Mouse (Mus musculus): Measurements from ENCODE around the gene Nom1. TPM values are rescaled to one million over a fixed set of nuclear protein-coding genes. Genes with fewer than 3 reads are reported as not detected.

Nom1 gene
- total and polyA plus RNA-seq, 3 experiments: 41.4 to 67.3 TPM; not detected in 1

DNA sequence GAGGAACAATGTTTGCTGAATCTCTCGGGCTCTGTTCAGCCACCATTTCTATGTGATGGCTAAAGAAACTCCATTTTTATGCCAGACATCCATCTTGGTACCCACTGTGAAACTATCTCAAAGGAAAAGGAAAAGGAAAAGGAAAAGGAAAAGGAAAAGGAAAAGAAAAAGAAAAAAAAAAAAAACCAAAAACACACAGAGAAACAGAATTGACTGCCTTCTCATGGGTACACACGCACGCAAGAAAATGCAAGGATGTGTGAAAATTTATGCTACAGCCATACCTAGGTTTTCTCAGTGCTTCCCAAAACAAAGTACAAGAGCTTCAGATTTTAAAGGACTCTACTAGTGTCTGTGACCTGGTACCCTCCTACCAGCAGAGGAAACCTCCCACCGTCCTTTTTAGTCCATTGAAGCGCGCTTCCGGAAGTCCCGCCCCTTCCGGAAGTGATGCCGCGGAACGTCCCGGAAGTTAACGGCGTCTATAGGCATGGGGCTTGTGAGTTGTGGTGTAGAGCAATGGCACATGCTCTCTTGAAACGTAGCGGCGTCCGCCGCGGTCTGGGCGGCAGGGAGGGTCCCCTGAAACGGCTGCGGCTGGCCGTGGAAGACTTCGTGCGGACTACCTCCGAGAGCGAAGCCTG is at the start of gene Nom1 (continued):
- peak; percentile 87 for TF ChIP-seq MAX (IDR thresholded peaks at IDR 0.05; ENCODE audit: low read length)
- TF ChIP-seq MAFK (IDR thresholded peaks at IDR 0.05; ENCODE audit: borderline replicate concordance, low read depth, low read length): no peak
- no peak for TF ChIP-seq MAZ (IDR thresholded peaks at IDR 0.05; ENCODE audit: low read depth, low read length)

DNA sequence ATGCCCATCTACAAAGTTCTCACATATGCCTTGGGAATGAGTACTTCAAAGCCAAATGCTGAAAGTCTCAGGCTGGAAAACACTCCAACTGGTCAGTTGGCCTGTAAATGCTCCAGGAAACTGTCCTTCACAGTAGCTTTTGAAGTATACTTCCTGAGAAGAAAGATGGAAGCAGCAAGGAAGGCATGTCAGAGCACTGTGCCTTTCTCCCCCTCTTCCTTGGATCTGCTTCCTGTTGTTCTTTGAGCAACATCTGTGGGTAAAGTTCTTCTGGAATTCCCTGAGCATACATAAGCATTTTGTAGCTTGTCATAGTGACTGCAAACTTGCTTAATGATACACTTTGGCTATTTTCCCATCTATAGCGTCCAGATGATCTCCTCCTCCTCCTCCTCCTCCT is 46.9 kb upstream of the Nom1 start:
- no peak for DNase-seq (ENCODE audit: low read depth, low spot score)
- H3K4me1 ChIP-seq (ENCODE audit: control insufficient read depth in 1 of 2, insufficient read depth in 2 of 2, low read length in 2 of 2): no peaks in the 10 kb centered on the region
- TF ChIP-seq MXI1 (IDR thresholded peaks at IDR 0.05; ENCODE audit: low read depth, low read length): no peak
- no peak for TF ChIP-seq MAFK (IDR thresholded peaks at IDR 0.05; ENCODE audit: borderline replicate concordance, low read depth, low read length)

DNA sequence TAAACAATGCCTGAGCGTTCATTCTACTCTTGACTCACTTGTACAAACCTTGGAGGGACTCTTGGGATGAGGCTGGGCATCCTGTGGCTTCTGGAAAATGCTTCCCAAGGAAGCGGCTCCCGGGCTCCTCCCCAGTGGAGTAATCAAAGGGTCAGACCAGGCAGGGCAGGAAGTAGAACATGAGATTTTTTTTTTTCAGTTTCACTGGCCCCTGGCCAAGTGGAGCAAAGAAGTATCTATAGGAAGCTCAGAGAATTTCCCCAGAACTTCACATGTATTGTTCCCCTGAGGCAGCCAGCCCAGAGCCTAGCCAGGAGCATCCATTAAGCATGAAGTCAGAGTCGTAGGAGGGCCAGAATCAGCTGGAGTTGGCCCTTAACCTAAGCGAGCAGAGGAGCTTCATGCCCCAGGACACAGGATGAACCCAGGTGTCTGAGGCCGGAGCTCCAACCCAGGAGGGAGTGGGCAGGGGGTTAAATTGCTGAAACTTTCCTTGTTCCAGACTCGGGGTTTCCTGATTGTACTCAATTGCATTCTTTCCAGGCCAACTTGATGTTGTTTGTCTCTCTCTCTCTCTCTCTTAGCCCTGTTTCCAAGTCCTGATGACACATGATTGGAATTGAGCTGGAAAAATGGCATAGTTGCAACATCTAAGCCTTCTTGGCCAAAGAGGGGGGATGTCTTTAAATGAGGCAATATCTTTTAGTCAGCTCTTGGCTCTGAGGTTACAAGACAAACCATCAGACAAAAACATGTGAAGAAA is 46.1 kb upstream of the Nom1 start:
- no peaks in the 10 kb centered on the region for H3K9me3 ChIP-seq (replicated peaks; ENCODE audit: insufficient read depth, low read length)
- DNase-seq (ENCODE audit: low read depth, low spot score): no peak
- H3K4me1 ChIP-seq (ENCODE audit: control insufficient read depth in 1 of 2, insufficient read depth in 2 of 2, low read length in 2 of 2): no peaks in the 10 kb centered on the region
- peaks cover 3 to 5% of the 10 kb centered on the region in 2 experiments; a peak in 3 of 4 replicates for H3K27me3 ChIP-seq (ENCODE audit: control insufficient read depth in 1 of 2, insufficient read depth in 2 of 2, low read length in 2 of 2)
- no peak overlapping the region for H3K9ac ChIP-seq (ENCODE audit: control insufficient read depth, low read depth, low read length, poor library complexity, severe bottlenecking)
- no peak for TF ChIP-seq EP300 (IDR thresholded peaks at IDR 0.05; ENCODE audit: low read depth in 1 of 2, low read length in 2 of 2)
- TF ChIP-seq POLR2AphosphoS2 (IDR thresholded peaks at IDR 0.05; ENCODE audit: low read length): no peak
- no peak for TF ChIP-seq ELF1 (IDR thresholded peaks at IDR 0.05; ENCODE audit: low read depth, low read length)
- TF ChIP-seq CHD2 (IDR thresholded peaks at IDR 0.05; ENCODE audit: low read length): no peak
- no peak for TF ChIP-seq MAZ (IDR thresholded peaks at IDR 0.05; ENCODE audit: low read depth, low read length)
- no peak for TF ChIP-seq CTCF (IDR thresholded peaks at IDR 0.05 in 2 of 3, conservative IDR thresholded peaks at IDR 0.05 in 1 of 3; ENCODE audit: control insufficient read depth in 1 of 3, insufficient read depth in 1 of 3, low read depth in 2 of 3, low read length in 3 of 3, poor library complexity in 1 of 3, severe bottlenecking in 1 of 3)
- no peak overlapping the region for H3K4me3 ChIP-seq (ENCODE audit: control insufficient read depth in 1 of 2, insufficient read depth in 1 of 2, low read depth in 2 of 2, low read length in 2 of 2)
- no peaks in the 10 kb centered on the region for H3K36me3 ChIP-seq (ENCODE audit: control insufficient read depth in 1 of 2, insufficient read depth in 2 of 2, low read length in 2 of 2)
- no peaks in the 10 kb centered on the region for H3K79me2 ChIP-seq (ENCODE audit: control insufficient read depth, insufficient read depth, low read length, poor library complexity)
- no peak overlapping the region for H3K27ac ChIP-seq (ENCODE audit: control insufficient read depth, low read depth, low read length)

More for the DNA sequence above, 46.9 kb upstream of the Nom1 start:
- H3K27me3 ChIP-seq (ENCODE audit: control insufficient read depth in 1 of 2, insufficient read depth in 2 of 2, low read length in 2 of 2): peaks cover 2% of the 10 kb centered on the region in 2 experiments; a peak in 2 of 4 replicates
- H3K9me3 ChIP-seq (replicated peaks; ENCODE audit: insufficient read depth, low read length): no peaks in the 10 kb centered on the region
- H3K36me3 ChIP-seq (ENCODE audit: control insufficient read depth in 1 of 2, insufficient read depth in 2 of 2, low read length in 2 of 2): no peaks in the 10 kb centered on the region
- no peaks in the 10 kb centered on the region for H3K79me2 ChIP-seq (ENCODE audit: control insufficient read depth, insufficient read depth, low read length, poor library complexity)
- no peak overlapping the region for H3K27ac ChIP-seq (ENCODE audit: control insufficient read depth, low read depth, low read length)
- H3K9ac ChIP-seq (ENCODE audit: control insufficient read depth, low read depth, low read length, poor library complexity, severe bottlenecking): no peak overlapping the region
- no peak overlapping the region for H3K4me3 ChIP-seq (ENCODE audit: control insufficient read depth in 1 of 2, insufficient read depth in 1 of 2, low read depth in 2 of 2, low read length in 2 of 2)
